Mouse (Mus musculus) left cerebral cortex, postnatal 4 days (tissue): ENCODE results near the gene Acot5. TPM values are rescaled to one million over a fixed set of nuclear protein-coding genes. Genes with fewer than 3 reads are reported as not detected.
A peak's percentile ranks its signal among the peaks of the same experiment; 100 is the strongest.

ENCODE experiments used
- DNase-seq: peaks from one replicate; pipeline ENCODE4 v3.0.0-alpha.2; 2022
- intact Hi-C: fragments of 180-260 bp; cut with DNase I; formaldehyde crosslinking; loops from one replicate; pipeline ENCODE4 v1.15.1; 2025
- total RNA-seq, 2 experiments: library from RNA; stranded (reverse); gene quantifications; 2 replicates each; pipeline ENCODE4 v1.2.3; 2021

Gene Acot5
- total RNA-seq, 2 experiments from 2014 or later, result 0.44 to 0.52 TPM

- DNase-seq, result no peak
- intact Hi-C loops, result no loop called here
Observed at GRCm38 (mm10) chr12:84110814-84111213, 41.7 kb downstream of the Acot5 start.

- no peak for DNase-seq
- intact Hi-C loops, result no loop called here
Observed at GRCm38 (mm10) chr12:84113676-84114075, 44.6 kb downstream of the Acot5 start.

GRCm38 (mm10) chr12:84114153-84114994, 45.2 kb downstream of the Acot5 start, which contains the start of gene Dnal1:
TSS of gene Dnal1 (plus strand) at chr12:84114366.
- intact Hi-C loops, result no loop called here
- peak; percentile 93 for DNase-seq

- intact Hi-C loops, result no loop called here
- no peak for DNase-seq
Observed at GRCm38 (mm10) chr12:84119584-84119983, 50.5 kb downstream of the Acot5 start.

Other genes with a start within 250 kb of the Acot5 start
- 10 to 100 TPM; 16.5 to 17.8 TPM for gene Numb, start 147.4 kb upstream of the Acot5 start, total RNA-seq
- gene Riox1, start 118.7 kb upstream of the Acot5 start, total RNA-seq, result 10 to 100 TPM; 16.2 to 17.1 TPM
- under 1 TPM in 1 of 2 experiments, not detected in 1; 0.14 TPM for gene Heatr4, start 84.5 kb upstream of the Acot5 start, total RNA-seq
- 1 to 10 TPM; 6.6 to 6.9 TPM for gene Acot2, start 81.5 kb upstream of the Acot5 start, total RNA-seq
- gene Acot1, start 59.8 kb upstream of the Acot5 start, total RNA-seq, result 10 to 100 TPM; 51.5 to 51.9 TPM
- 1 to 10 TPM; 1.8 to 2.0 TPM for gene Acot4, start 30.9 kb upstream of the Acot5 start, total RNA-seq
- not detected for gene Gm49366, start 30.4 kb upstream of the Acot5 start, total RNA-seq
- gene Acot3, start 17.2 kb upstream of the Acot5 start, total RNA-seq, result under 1 TPM; 0.28 to 0.99 TPM
- gene Acot6, start 31.3 kb downstream of the Acot5 start, total RNA-seq, result 1 to 10 TPM; 3.1 to 3.5 TPM
- 10 to 100 TPM; 61.8 to 73.1 TPM for gene Dnal1, start 45.0 kb downstream of the Acot5 start, total RNA-seq
- 10 to 100 TPM; 11.0 to 11.1 TPM for gene Pnma1, start 79.2 kb downstream of the Acot5 start, total RNA-seq
- gene Elmsan1, start 149.6 kb downstream of the Acot5 start, total RNA-seq, result 10 to 100 TPM; 12.9 to 14.9 TPM
- 10 to 100 TPM; 19.1 to 20.5 TPM for gene Ptgr2, start 215.9 kb downstream of the Acot5 start, total RNA-seq
- 10 to 100 TPM; 46.4 to 56.3 TPM for gene Zfp410, start 247.5 kb downstream of the Acot5 start, total RNA-seq